Mouse (Mus musculus): ENCODE results near the gene Gm28308. TPM values are rescaled to one million over a fixed set of nuclear protein-coding genes. Genes with fewer than 3 reads are reported as not detected.

The Gm28308 gene
- total and polyA plus RNA-seq, 3 experiments = not detected

DNA sequence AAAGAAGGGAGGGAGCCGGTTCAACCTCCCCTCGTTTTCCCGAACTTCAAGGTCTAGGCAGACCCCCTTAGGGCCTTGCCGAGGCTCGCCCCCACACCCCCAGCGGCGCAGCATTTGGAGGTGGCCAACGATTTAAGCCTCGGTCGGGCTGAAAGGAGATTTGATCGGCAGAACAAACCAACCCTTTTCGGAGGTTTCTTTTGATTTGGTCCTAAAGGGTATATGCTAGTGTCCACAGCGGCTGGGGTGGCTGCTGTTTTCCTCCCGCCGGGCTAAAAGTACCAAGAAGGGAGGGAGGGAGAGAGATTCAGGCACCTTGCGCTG, 36.2 kb upstream of the Gm28308 start:
- Histone ChIP-seq H3K4me3 (replicated peaks in 1 of 3; ENCODE audit: low read depth in 2 of 3, low read length in 2 of 3, poor library complexity in 1 of 3) (no peak overlapping the region), H3K27me3 (replicated peaks) (no peaks in the 10 kb centered on the region), H3K4me2 (ENCODE audit: insufficient read depth, low read depth, poor library complexity, severe bottlenecking) (no peak overlapping the region), H3K9me3 (replicated peaks; ENCODE audit: low read length) (peaks cover 26% of the 10 kb centered on the region), H3K36me3 (replicated peaks in 1 of 2; ENCODE audit: control insufficient read depth in 1 of 2, insufficient read depth in 1 of 2, low read length in 1 of 2) (no peaks in the 10 kb centered on the region), H3K27ac (ENCODE audit: insufficient read depth, low read depth) (no peak overlapping the region), H3K79me2 (replicated peaks; ENCODE audit: control insufficient read depth, extremely low read depth, insufficient read depth, poor library complexity, severe bottlenecking) (no peaks in the 10 kb centered on the region), H3K9ac (ENCODE audit: insufficient read depth, low read depth) (no peak overlapping the region), H3K4me1 (ENCODE audit: control insufficient read depth in 1 of 2, insufficient read depth in 2 of 2) (no peaks in the 10 kb centered on the region)
- TF ChIP-seq TBP (conservative IDR thresholded peaks at IDR 0.05; ENCODE audit: low read depth, low read length) (no peak), USF1 (IDR thresholded peaks at IDR 0.05; ENCODE audit: low read depth, low read length) (no peak), CTCF (conservative IDR thresholded peaks at IDR 0.05 in 1 of 2, IDR thresholded peaks at IDR 0.05 in 1 of 2; ENCODE audit: low read depth in 2 of 2, low read length in 2 of 2) (no peak), POLR2AphosphoS2 (IDR thresholded peaks at IDR 0.05; ENCODE audit: low read depth, low read length) (no peak)
- no peak for DNase-seq (ENCODE audit: extremely low read depth)
- in situ Hi-C loops (cut with MboI; ENCODE audit: low pct_ligation_motif_present, low pct_unique_long_range_greater_than_20kb, low sequenced_read_pairs) (no loop called here), dilution Hi-C loops (cut with MboI; ENCODE audit: extremely low pct_ligation_motif_present, extremely low pct_unique_long_range_greater_than_20kb, low sequenced_read_pairs) (no loop called here)

DNA sequence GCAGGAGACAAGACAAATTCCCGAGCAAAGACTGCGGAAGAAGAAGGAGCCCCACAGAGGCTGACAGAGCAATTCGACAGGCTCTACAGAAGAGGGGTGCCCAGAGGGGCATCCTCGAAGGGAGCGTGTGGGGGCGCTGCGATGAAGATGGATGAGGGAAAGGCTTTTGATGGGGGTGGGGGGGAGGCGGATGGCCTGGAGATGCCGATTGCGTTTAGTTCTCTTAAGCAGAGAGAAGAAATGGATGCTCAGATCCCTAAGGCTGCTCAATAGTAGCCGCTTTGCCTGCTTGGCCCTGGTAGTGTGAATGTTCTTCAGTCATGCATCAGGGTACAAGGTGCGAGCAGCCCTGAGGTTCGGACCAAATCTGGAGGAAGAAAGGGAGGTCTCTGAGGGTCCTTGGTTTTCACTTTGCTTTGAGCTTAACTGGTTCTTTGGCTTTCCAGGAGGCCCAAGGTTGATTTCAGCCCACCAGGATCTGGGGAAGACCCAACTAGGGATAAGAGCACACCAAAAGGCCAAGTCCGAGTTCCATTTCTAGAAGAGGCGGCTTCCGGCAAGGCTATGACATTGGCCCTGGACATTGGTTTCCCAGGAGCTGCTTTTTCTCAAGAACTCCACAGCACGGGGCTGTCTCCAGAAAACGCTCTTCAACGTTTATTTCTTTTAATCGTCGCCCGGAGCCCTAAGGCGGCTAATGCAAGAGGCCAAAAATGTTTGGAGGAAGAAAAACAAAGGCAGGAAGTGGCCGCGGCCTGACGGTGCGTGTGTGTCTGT, 35.7 kb upstream of the Gm28308 start:
- no peaks in the 10 kb centered on the region for H3K27me3 ChIP-seq (replicated peaks)
- in situ Hi-C loops (cut with MboI; ENCODE audit: low pct_ligation_motif_present, low pct_unique_long_range_greater_than_20kb, low sequenced_read_pairs) = no loop called here

DNA sequence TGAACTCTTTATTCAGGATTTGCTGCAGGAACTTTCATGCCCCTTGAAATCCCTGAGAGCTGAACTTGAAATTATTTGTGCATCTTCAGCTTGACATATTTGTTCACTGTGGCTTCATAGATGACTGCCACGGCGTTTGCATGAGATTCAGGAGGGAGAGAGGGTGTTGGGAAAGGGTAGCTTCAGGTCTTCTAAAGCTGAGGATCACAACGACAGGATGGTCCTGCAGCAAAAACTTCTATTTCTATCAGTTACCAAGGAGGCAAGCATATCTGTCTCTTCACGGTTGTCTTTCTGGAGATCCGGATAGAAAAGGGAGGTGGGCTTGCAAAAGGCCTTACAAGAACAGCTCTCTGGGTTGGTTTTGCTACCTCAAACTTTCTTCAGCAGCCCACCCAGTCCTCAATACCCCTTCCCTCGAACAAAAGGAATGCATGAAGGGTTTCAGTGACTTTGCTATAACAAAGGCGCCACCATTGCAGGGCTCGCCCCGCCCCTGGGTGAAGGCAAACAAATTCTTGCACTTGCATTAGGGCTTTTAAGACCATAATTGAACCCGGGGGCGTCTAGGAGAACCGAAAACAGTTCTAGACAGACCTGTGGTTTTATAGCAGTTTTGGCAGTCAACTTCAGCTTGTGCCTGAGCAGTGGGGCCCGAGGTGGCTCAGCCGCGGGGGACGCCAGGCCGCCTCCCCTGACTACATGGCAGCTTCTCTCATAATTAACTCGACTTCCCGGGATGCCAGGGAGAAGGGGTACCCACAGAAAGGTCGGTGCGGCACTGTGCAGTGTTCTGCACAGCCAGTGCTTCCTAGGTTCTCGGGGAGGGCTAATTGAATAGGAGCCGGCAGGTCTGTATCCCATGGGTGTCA, 34.9 kb upstream of the Gm28308 start:
- Histone ChIP-seq H3K4me1 (ENCODE audit: control insufficient read depth in 1 of 2, insufficient read depth in 2 of 2) (no peaks in the 10 kb centered on the region), H3K9ac (ENCODE audit: insufficient read depth, low read depth) (no peak overlapping the region), H3K4me3 (replicated peaks in 1 of 3; ENCODE audit: low read depth in 2 of 3, low read length in 2 of 3, poor library complexity in 1 of 3) (no peak overlapping the region), H3K9me3 (replicated peaks; ENCODE audit: low read length) (peaks cover 18% of the 10 kb centered on the region), H3K36me3 (replicated peaks in 1 of 2; ENCODE audit: control insufficient read depth in 1 of 2, insufficient read depth in 1 of 2, low read length in 1 of 2) (no peaks in the 10 kb centered on the region), H3K27ac (ENCODE audit: insufficient read depth, low read depth) (no peak overlapping the region), H3K4me2 (ENCODE audit: insufficient read depth, low read depth, poor library complexity, severe bottlenecking) (no peak overlapping the region), H3K27me3 (replicated peaks) (no peaks in the 10 kb centered on the region), H3K79me2 (replicated peaks; ENCODE audit: control insufficient read depth, extremely low read depth, insufficient read depth, poor library complexity, severe bottlenecking) (no peaks in the 10 kb centered on the region)
- no peak for DNase-seq (ENCODE audit: extremely low read depth)
- in situ Hi-C loops (cut with MboI; ENCODE audit: low pct_ligation_motif_present, low pct_unique_long_range_greater_than_20kb, low sequenced_read_pairs) = no loop called here
- dilution Hi-C loops (cut with MboI; ENCODE audit: extremely low pct_ligation_motif_present, extremely low pct_unique_long_range_greater_than_20kb, low sequenced_read_pairs) = no loop called here
- TF ChIP-seq CHD1 (IDR thresholded peaks at IDR 0.05; ENCODE audit: low read depth, low read length) = no peak
- TF ChIP-seq NRF1 (IDR thresholded peaks at IDR 0.05; ENCODE audit: low read depth, low read length) = no peak
- no peak for TF ChIP-seq MYC (IDR thresholded peaks at IDR 0.05; ENCODE audit: low read depth, low read length)
- TF ChIP-seq GABPA (IDR thresholded peaks at IDR 0.05; ENCODE audit: insufficient replicate concordance, low read depth, low read length) = no peak
- no peak for TF ChIP-seq BHLHE40 (IDR thresholded peaks at IDR 0.05; ENCODE audit: low read depth, low read length)
- TF ChIP-seq TCF12 (IDR thresholded peaks at IDR 0.05; ENCODE audit: low read depth, low read length) = no peak

More for the DNA sequence above, 35.7 kb upstream of the Gm28308 start:
- dilution Hi-C loops (cut with MboI; ENCODE audit: extremely low pct_ligation_motif_present, extremely low pct_unique_long_range_greater_than_20kb, low sequenced_read_pairs) = no loop called here
- H3K4me3 ChIP-seq (replicated peaks in 1 of 3; ENCODE audit: low read depth in 2 of 3, low read length in 2 of 3, poor library complexity in 1 of 3) = no peak overlapping the region
- peaks cover 26% of the 10 kb centered on the region for H3K9me3 ChIP-seq (replicated peaks; ENCODE audit: low read length)
- no peak for DNase-seq (ENCODE audit: extremely low read depth)
- H3K4me2 ChIP-seq (ENCODE audit: insufficient read depth, low read depth, poor library complexity, severe bottlenecking) = no peak overlapping the region
- no peak for TF ChIP-seq ETS1 (conservative IDR thresholded peaks at IDR 0.05; ENCODE audit: low read depth, low read length)
- TF ChIP-seq CHD1 (IDR thresholded peaks at IDR 0.05; ENCODE audit: low read depth, low read length) = no peak
- TF ChIP-seq ZKSCAN1 (IDR thresholded peaks at IDR 0.05; ENCODE audit: borderline replicate concordance, low read depth, low read length) = no peak
- no peak for TF ChIP-seq UBTF (IDR thresholded peaks at IDR 0.05; ENCODE audit: low read depth, low read length)
- TF ChIP-seq POLR2AphosphoS2 (IDR thresholded peaks at IDR 0.05; ENCODE audit: low read depth, low read length) = no peak
- TF ChIP-seq CHD2 (IDR thresholded peaks at IDR 0.05; ENCODE audit: low read length) = no peak
- TF ChIP-seq IRF4 (IDR thresholded peaks at IDR 0.05; ENCODE audit: low read depth, low read length) = no peak
- no peak for TF ChIP-seq PAX5 (IDR thresholded peaks at IDR 0.05; ENCODE audit: low read length)
- TF ChIP-seq MAFK (IDR thresholded peaks at IDR 0.05; ENCODE audit: insufficient replicate concordance, low read length) = no peak
- no peak for TF ChIP-seq HCFC1 (IDR thresholded peaks at IDR 0.05; ENCODE audit: low read depth, low read length)
- TF ChIP-seq RCOR1 (conservative IDR thresholded peaks at IDR 0.05; ENCODE audit: low read depth, low read length) = no peak
- TF ChIP-seq ZNF384 (IDR thresholded peaks at IDR 0.05; ENCODE audit: low read depth, low read length) = no peak
- TF ChIP-seq TCF12 (IDR thresholded peaks at IDR 0.05; ENCODE audit: low read depth, low read length) = no peak
- H3K9ac ChIP-seq (ENCODE audit: insufficient read depth, low read depth) = no peak overlapping the region
- H3K79me2 ChIP-seq (replicated peaks; ENCODE audit: control insufficient read depth, extremely low read depth, insufficient read depth, poor library complexity, severe bottlenecking) = no peaks in the 10 kb centered on the region
- H3K4me1 ChIP-seq (ENCODE audit: control insufficient read depth in 1 of 2, insufficient read depth in 2 of 2) = no peaks in the 10 kb centered on the region
- H3K36me3 ChIP-seq (replicated peaks in 1 of 2; ENCODE audit: control insufficient read depth in 1 of 2, insufficient read depth in 1 of 2, low read length in 1 of 2) = no peaks in the 10 kb centered on the region
- H3K27ac ChIP-seq (ENCODE audit: insufficient read depth, low read depth) = no peak overlapping the region
